Mouse (Mus musculus): ENCODE measurements around the gene Tubgcp4. TPM values are rescaled to one million over a fixed set of nuclear protein-coding genes. Genes with fewer than 3 reads are reported as not detected.

The Tubgcp4 gene
- polyA plus RNA-seq, 1 experiment from 2014 or later: 56.3 TPM

GRCm38 (mm10) chr2:121219177-121219576 is 48.7 kb downstream of the Tubgcp4 start:
- no peaks in the 10 kb centered on the region for H3K27me3 ChIP-seq
- H3K9me3 ChIP-seq: no peaks in the 10 kb centered on the region
- no peak overlapping the region for H3K9ac ChIP-seq
- H3K27ac ChIP-seq: no peak overlapping the region
- H3K4me2 ChIP-seq: no peak overlapping the region
- ATAC-seq (ENCODE audit: low FRiP score): no peak
- no peaks in the 10 kb centered on the region for H3K4me1 ChIP-seq (replicated peaks)
- H3K36me3 ChIP-seq: peaks cover 89% of the 10 kb centered on the region
- no peak overlapping the region for H3K4me3 ChIP-seq

DNA sequence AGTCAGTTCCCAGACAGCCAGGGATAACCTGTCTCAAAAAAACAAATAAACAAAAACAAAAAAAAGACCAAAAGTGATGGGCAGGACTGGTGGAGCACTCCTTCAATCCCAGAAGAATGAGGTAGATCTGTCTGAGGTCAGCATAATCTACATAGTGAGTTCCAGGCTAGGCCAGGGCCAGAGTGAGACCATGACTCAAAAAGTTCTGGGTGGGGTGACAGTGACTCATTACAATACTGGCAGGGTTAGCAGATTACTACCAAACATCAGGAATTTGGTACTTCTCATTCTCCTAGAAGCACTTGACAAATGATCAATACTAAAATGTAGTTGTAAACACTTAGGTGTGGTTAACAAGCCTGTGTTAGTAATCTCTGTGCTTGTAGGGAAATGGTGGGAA is 49.5 kb downstream of the Tubgcp4 start:
- peaks cover 88% of the 10 kb centered on the region for H3K36me3 ChIP-seq
- no peaks in the 10 kb centered on the region for H3K4me1 ChIP-seq (replicated peaks)

DNA sequence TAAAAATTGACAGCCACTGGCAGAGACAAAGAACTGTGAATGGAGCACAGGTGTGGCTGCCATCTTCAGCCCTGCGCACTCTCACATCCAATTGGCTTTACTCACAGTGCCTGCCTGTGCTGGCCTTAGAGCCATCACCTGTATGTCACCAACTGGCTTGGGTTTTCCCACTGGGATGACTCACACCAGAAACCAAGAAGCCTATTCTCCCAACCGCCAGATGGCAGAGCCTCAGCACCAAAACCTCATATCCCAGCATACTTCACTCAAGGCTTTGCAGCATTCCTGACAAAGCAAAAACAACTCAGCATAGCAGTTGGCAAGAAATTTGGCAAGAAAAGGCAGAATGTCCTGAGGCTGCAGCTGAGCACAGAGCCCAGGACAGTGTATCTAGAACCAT is 52.6 kb downstream of the Tubgcp4 start:
- Histone ChIP-seq H3K4me1 (replicated peaks) (no peaks in the 10 kb centered on the region), H3K9ac (no peak overlapping the region), H3K27ac (no peak overlapping the region; the same call in 1 of the 2 replicates), H3K9me3 (no peaks in the 10 kb centered on the region), H3K4me2 (no peak overlapping the region), H3K4me3 (no peak overlapping the region), H3K27me3 (no peaks in the 10 kb centered on the region), H3K36me3 (peaks cover 90% of the 10 kb centered on the region)
- ATAC-seq (ENCODE audit: low FRiP score): no peak
- 86% methylated on average over 2 of the region's 2 CpGs for WGBS

More for the DNA sequence above, 49.5 kb downstream of the Tubgcp4 start:
- no peak overlapping the region for H3K4me2 ChIP-seq
- H3K27me3 ChIP-seq: no peaks in the 10 kb centered on the region
- ATAC-seq (ENCODE audit: low FRiP score): no peak
- H3K9ac ChIP-seq: no peak overlapping the region
- H3K4me3 ChIP-seq: no peak overlapping the region
- no peaks in the 10 kb centered on the region for H3K9me3 ChIP-seq
- no peak overlapping the region for H3K27ac ChIP-seq

- peaks cover 88% of the 10 kb centered on the region for H3K36me3 ChIP-seq
- no peak overlapping the region for H3K4me3 ChIP-seq
- WGBS: 92% methylated on average over 4 of the region's 4 CpGs
- no peak overlapping the region for H3K4me2 ChIP-seq
- no peaks in the 10 kb centered on the region for H3K27me3 ChIP-seq
- H3K4me1 ChIP-seq (replicated peaks): no peaks in the 10 kb centered on the region
- no peaks in the 10 kb centered on the region for H3K9me3 ChIP-seq
- H3K27ac ChIP-seq: no peak overlapping the region
- H3K9ac ChIP-seq: no peak overlapping the region
- ATAC-seq (ENCODE audit: low FRiP score): no peak
Measured at GRCm38 (mm10) chr2:121228135-121228534, 57.7 kb downstream of the Tubgcp4 start.

DNA sequence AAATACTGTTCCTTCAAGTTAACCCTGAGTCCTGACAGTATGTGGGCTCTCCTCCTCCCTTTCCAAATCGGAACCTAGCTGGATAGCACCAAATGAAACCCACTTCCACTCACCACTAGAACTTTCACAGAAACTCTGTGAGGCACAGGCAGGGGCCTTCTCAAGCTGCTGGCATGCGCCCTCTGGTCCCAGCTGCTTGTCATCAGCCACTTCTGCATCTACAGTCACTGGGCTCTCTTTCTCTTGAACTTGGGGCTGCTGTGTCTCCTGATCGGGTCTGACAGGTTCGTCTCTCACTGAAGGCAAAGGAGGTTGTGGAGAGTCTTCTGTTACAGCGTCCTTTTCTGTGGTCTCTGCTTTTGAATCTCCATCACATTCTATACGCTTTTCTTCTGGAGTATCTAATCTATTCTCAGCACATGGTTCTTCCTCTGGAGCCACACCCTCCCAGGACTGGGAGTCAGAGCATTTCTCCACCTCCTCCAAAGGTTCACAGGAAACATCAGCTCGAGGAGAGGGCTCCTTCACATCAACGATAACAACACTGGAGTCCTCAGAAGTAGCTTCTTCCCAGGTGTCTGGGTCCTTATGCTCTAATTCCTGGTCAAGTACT is 65.1 kb downstream of the Tubgcp4 start:
- Histone ChIP-seq H3K27me3 (no peaks in the 10 kb centered on the region), H3K4me3 (no peak overlapping the region), H3K9ac (no peak overlapping the region), H3K27ac (no peak overlapping the region), H3K4me1 (replicated peaks) (no peaks in the 10 kb centered on the region), H3K36me3 (peaks cover 80% of the 10 kb centered on the region), H3K9me3 (no peaks in the 10 kb centered on the region), H3K4me2 (no peak overlapping the region)
- ATAC-seq (ENCODE audit: low FRiP score): no peak
- 90% methylated on average over 8 of the region's 8 CpGs for whole genome bisulfite sequencing

DNA sequence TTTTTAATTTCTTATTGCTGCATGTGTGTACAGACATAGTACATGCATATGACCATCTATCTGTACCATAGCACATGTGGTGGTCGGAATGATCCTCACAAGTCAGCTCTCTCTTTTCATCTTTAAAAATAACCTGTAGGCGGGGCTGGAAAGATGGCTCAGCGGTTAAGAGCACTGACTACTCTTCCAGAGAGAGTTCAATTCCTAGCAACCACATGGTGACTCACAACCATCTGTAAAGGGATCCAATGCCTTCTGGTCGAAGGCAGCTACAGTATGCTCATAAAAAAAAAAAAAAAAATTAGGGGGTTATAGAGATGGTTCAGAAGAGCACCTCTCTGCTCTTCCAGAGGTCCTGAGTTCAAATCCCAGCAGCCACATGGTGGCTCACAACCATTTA is 69.0 kb downstream of the Tubgcp4 start:
- Histone ChIP-seq H3K27ac (no peak overlapping the region), H3K4me2 (no peak overlapping the region), H3K27me3 (no peaks in the 10 kb centered on the region), H3K4me1 (replicated peaks) (no peaks in the 10 kb centered on the region), H3K36me3 (peaks cover 80% of the 10 kb centered on the region), H3K4me3 (no peak overlapping the region), H3K9me3 (no peaks in the 10 kb centered on the region), H3K9ac (no peak overlapping the region)
- ATAC-seq (ENCODE audit: low FRiP score): no peak
- 91% methylated on average over 4 of the region's 4 CpGs for WGBS

DNA sequence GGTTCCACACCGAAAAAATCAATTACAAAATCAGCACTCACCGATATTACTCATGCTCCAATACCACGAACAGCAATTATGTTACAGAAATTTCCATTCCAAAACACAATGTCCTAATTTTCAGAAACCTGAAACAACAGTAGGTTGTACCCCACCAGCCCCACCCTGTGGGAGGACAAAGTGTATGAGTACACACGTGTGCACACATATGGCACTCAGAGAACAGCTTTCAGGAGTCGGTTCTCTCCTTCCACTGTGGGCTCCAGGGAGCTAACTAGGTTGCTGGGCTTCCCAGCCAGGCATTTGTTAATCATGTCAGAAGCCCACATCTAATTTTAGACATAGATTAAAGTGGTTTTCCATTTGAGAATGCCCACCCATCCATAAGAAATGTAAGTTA is 73.6 kb downstream of the Tubgcp4 start:
- Histone ChIP-seq H3K4me2 (no peak overlapping the region), H3K4me3 (no peak overlapping the region), H3K27me3 (no peaks in the 10 kb centered on the region), H3K4me1 (replicated peaks) (no peaks in the 10 kb centered on the region), H3K9me3 (no peaks in the 10 kb centered on the region), H3K36me3 (peaks cover 85% of the 10 kb centered on the region), H3K9ac (no peak overlapping the region), H3K27ac (no peak overlapping the region)
- WGBS: 95% methylated on average over 5 of the region's 5 CpGs
- no peak for ATAC-seq (ENCODE audit: low FRiP score)

Other genes starting within 250 kb of the Tubgcp4 start
- gene Ubr1, start 199.9 kb upstream of the Tubgcp4 start, polyA plus RNA-seq (2015; fragmentation: Nextera tagmentation; extraction: Ambion mirVana): 35.3 and 35.9 TPM in 2 replicates
- gene Tmem62, start 193.6 kb upstream of the Tubgcp4 start, polyA plus RNA-seq (2015; fragmentation: Nextera tagmentation; extraction: Ambion mirVana): 9.6 and 11.1 TPM in 2 replicates
- gene Ccndbp1, start 162.3 kb upstream of the Tubgcp4 start, polyA plus RNA-seq (2015; fragmentation: Nextera tagmentation; extraction: Ambion mirVana): 78.0 and 85.0 TPM in 2 replicates
- 0.47 and 0.48 TPM in 2 replicates for gene Epb42, start 133.6 kb upstream of the Tubgcp4 start, polyA plus RNA-seq (2015; fragmentation: Nextera tagmentation; extraction: Ambion mirVana)
- 0.09 TPM in 1 of 2 replicates, not detected in the other for gene Tgm5, start 84.8 kb upstream of the Tubgcp4 start, polyA plus RNA-seq (2015; fragmentation: Nextera tagmentation; extraction: Ambion mirVana)
- gene Tgm7, start 60.9 kb upstream of the Tubgcp4 start, polyA plus RNA-seq (2015; fragmentation: Nextera tagmentation; extraction: Ambion mirVana): not detected in 2 replicates
- gene Adal, start 30.2 kb upstream of the Tubgcp4 start, polyA plus RNA-seq (2015; fragmentation: Nextera tagmentation; extraction: Ambion mirVana): 32.0 and 33.0 TPM in 2 replicates
- gene Lcmt2, start 30.0 kb upstream of the Tubgcp4 start, polyA plus RNA-seq (2015; fragmentation: Nextera tagmentation; extraction: Ambion mirVana): 23.9 and 24.5 TPM in 2 replicates
- 8.3 and 9.9 TPM in 2 replicates for gene Zscan29, start 471 bp downstream of the Tubgcp4 start, polyA plus RNA-seq (2015; fragmentation: Nextera tagmentation; extraction: Ambion mirVana)
- gene Trp53bp1, start 100.8 kb downstream of the Tubgcp4 start, polyA plus RNA-seq (2015; fragmentation: Nextera tagmentation; extraction: Ambion mirVana): 179 and 194 TPM in 2 replicates
- 16.1 and 20.0 TPM in 2 replicates for gene Map1a, start 118.9 kb downstream of the Tubgcp4 start, polyA plus RNA-seq (2015; fragmentation: Nextera tagmentation; extraction: Ambion mirVana)
- gene Ppip5k1, start 184.7 kb downstream of the Tubgcp4 start, polyA plus RNA-seq (2015; fragmentation: Nextera tagmentation; extraction: Ambion mirVana): 18.6 and 19.3 TPM in 2 replicates
- 49.1 and 50.5 TPM in 2 replicates for gene Ckmt1, start 187.1 kb downstream of the Tubgcp4 start, polyA plus RNA-seq (2015; fragmentation: Nextera tagmentation; extraction: Ambion mirVana)
- gene Strc, start 216.5 kb downstream of the Tubgcp4 start, polyA plus RNA-seq (2015; fragmentation: Nextera tagmentation; extraction: Ambion mirVana): not detected in 2 replicates
- gene Pdia3, start 243.1 kb downstream of the Tubgcp4 start, polyA plus RNA-seq (2015; fragmentation: Nextera tagmentation; extraction: Ambion mirVana): 386 and 398 TPM in 2 replicates
- gene Catsper2, start 243.1 kb downstream of the Tubgcp4 start, polyA plus RNA-seq (2015; fragmentation: Nextera tagmentation; extraction: Ambion mirVana): 5.7 and 6.8 TPM in 2 replicates

Measured in hindbrain, embryonic 13.5 days (tissue).